Mouse (Mus musculus) urinary bladder, postnatal 25 days (tissue): ENCODE data around the gene Spc24.

Experiments used
- DNase-seq: peaks from one replicate; pipeline ENCODE4 v3.0.0; 2022; ENCODE audit warnings: low spot score

Gene Spc24

GRCm38 (mm10) chr9:21706586-21707265 lies 53.4 kb downstream of the Spc24 start:
- no peak for DNase-seq

- no peak for DNase-seq
Observed at GRCm38 (mm10) chr9:21706085-21706484, 54.0 kb downstream of the Spc24 start.
